Mouse (Mus musculus) forebrain, embryonic 11.5 days (tissue): Measurements from ENCODE around the gene Dcaf6. TPM values are rescaled to one million over a fixed set of nuclear protein-coding genes. Genes with fewer than 3 reads are reported as not detected.

Experiments used
- ATAC-seq: fragments of 200-750 bp; cut with Nextera tagmentation; replicated peaks from 2 replicates; pipeline ENCODE4 v1.8.0; 2017; ENCODE audit warnings: moderate TSS enrichment; ENCODE audit not compliant: low FRiP score
- DNase-seq: peaks from one replicate; pipeline ENCODE4 v3.0.0-alpha.2; 2017; ENCODE audit warnings: low spot score
- H3K27ac ChIP-seq: fragments of 300-500 bp; sonication (generic); 2 replicates; pipeline ENCODE4 v1.5.1; 2014; ENCODE audit warnings: low read depth, low read length
- H3K27me3 ChIP-seq: fragments of 300-500 bp; sonication (generic); 2 replicates; pipeline ENCODE4 v1.6.1; 2014; ENCODE audit warnings: mild to moderate bottlenecking, low read length, mixed read lengths; ENCODE audit not compliant: control insufficient read depth, insufficient read depth
- H3K36me3 ChIP-seq: fragments of 300-500 bp; sonication (generic); 2 replicates; pipeline ENCODE4 v1.6.1; 2014; ENCODE audit warnings: mild to moderate bottlenecking, low read length, moderate library complexity, mixed read lengths; ENCODE audit not compliant: control insufficient read depth, insufficient read depth
- H3K4me1 ChIP-seq: fragments of 300-500 bp; sonication (generic); replicated peaks from 2 replicates; pipeline ENCODE4 v1.6.1; 2014; ENCODE audit warnings: low read length, mixed read lengths; ENCODE audit not compliant: control insufficient read depth, insufficient read depth
- H3K4me2 ChIP-seq: fragments of 300-500 bp; sonication (generic); 2 replicates; pipeline ENCODE4 v1.6.1; 2014; ENCODE audit warnings: low read depth, mild to moderate bottlenecking, low read length, moderate library complexity, mixed read lengths; ENCODE audit not compliant: severe bottlenecking
- H3K4me3 ChIP-seq: fragments of 300-500 bp; sonication (generic); 2 replicates; pipeline ENCODE4 v1.5.1; 2014; ENCODE audit warnings: low read depth, low read length
- H3K9ac ChIP-seq: fragments of 300-500 bp; sonication (generic); 2 replicates; pipeline ENCODE4 v1.6.1; 2014; ENCODE audit warnings: low read length
- H3K9me3 ChIP-seq: fragments of 300-500 bp; sonication (generic); 2 replicates; pipeline ENCODE4 v1.6.1; 2016; ENCODE audit warnings: low read length, mixed read lengths; ENCODE audit not compliant: control insufficient read depth
- WGBS: fragments of 180-500 bp; shearing (Covaris S2); extraction: QIAGEN DNeasy Blood & Tissue Kit; methylation state at CpG from one replicate; pipeline ENCODE4 v1.1.7; 2014; 5-methylcytosine and 5-hydroxymethylcytosine counted together
- polyA plus RNA-seq: library from polyadenylated mRNA; unstranded; fragments of >200 nt; fragmentation: Nextera tagmentation; extraction: Ambion mirVana; gene quantifications from 2 replicates; pipeline ENCODE4 v1.2.1, GENCODE M21; 2014

Dcaf6 gene
- polyA plus RNA-seq, 1 experiment from 2014 or later: 7.8 TPM

- Histone ChIP-seq H3K9me3 (no peaks in the 10 kb centered on the region), H3K9ac (no peak overlapping the region), H3K27ac (no peak overlapping the region), H3K4me1 (no peaks in the 10 kb centered on the region), H3K4me3 (no peak overlapping the region), H3K4me2 (no peak overlapping the region), H3K27me3 (no peaks in the 10 kb centered on the region), H3K36me3 (no peaks in the 10 kb centered on the region)
- no peak for ATAC-seq
- WGBS: 93% methylated on average over 2 of the region's 2 CpGs
- DNase-seq: no peak
Measured at GRCm38 (mm10) chr1:165301567-165301966, 158.7 kb downstream of the Dcaf6 start.

DNA sequence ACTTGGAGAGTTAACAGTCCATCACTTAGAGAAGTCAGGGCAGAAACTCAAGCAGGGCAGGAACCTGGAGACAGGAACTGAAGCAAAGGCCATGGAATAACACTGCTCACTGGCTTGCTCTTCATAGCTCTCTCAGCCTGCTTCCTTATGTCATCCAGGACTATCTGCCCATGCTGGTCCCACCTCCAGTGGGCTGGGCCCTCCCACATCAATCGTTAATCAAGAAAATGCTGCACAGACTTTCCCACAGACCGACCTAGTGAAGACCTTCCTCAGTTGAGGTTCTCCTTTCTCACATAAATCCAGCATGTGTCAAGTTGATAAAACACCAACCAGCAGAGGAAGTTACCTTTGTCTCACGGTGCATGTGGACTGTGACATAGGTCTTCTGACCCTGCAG lies 159.2 kb downstream of the Dcaf6 start:
- H3K4me2 ChIP-seq: no peak overlapping the region
- H3K36me3 ChIP-seq: no peaks in the 10 kb centered on the region
- no peaks in the 10 kb centered on the region for H3K9me3 ChIP-seq
- H3K4me1 ChIP-seq: no peaks in the 10 kb centered on the region
- H3K27ac ChIP-seq: no peak overlapping the region
- no peak overlapping the region for H3K4me3 ChIP-seq
- no peak overlapping the region for H3K9ac ChIP-seq
- DNase-seq: no peak
- H3K27me3 ChIP-seq: no peaks in the 10 kb centered on the region
- no peak for ATAC-seq
- 92% methylated on average over 3 of the region's 3 CpGs for WGBS

- 86% methylated on average over 1 of the region's 1 CpGs for WGBS
- no peaks in the 10 kb centered on the region for H3K4me1 ChIP-seq
- no peak within 1 kb of the TSS for H3K27ac ChIP-seq
- no peak within 1 kb of the TSS for H3K9ac ChIP-seq
- no peaks in the 10 kb centered on the region for H3K36me3 ChIP-seq
- no peaks in the 10 kb centered on the region for H3K9me3 ChIP-seq
- H3K27me3 ChIP-seq: no peaks in the 10 kb centered on the region
- no peak for DNase-seq
- no peak for ATAC-seq
- no peak within 1 kb of the TSS for H3K4me2 ChIP-seq
- H3K4me3 ChIP-seq: no peak within 1 kb of the TSS
Measured at GRCm38 (mm10) chr1:165295489-165295888, 164.8 kb downstream of the Dcaf6 start, which contains the start of gene Gpr161. TSS of gene Gpr161 (plus strand) at chr1:165295789.

- WGBS: 93% methylated on average over 6 of the region's 6 CpGs
- no peaks in the 10 kb centered on the region for H3K9me3 ChIP-seq
- H3K4me3 ChIP-seq: no peak overlapping the region
- H3K9ac ChIP-seq: no peak overlapping the region
- DNase-seq: no peak
- H3K4me2 ChIP-seq: no peak overlapping the region
- no peak for ATAC-seq
- no peaks in the 10 kb centered on the region for H3K27me3 ChIP-seq
- no peaks in the 10 kb centered on the region for H3K36me3 ChIP-seq
- H3K27ac ChIP-seq: no peak overlapping the region
- H3K4me1 ChIP-seq: no peaks in the 10 kb centered on the region
Measured at GRCm38 (mm10) chr1:165291606-165292005, 168.7 kb downstream of the Dcaf6 start.

GRCm38 (mm10) chr1:165289831-165290230 lies 170.4 kb downstream of the Dcaf6 start:
- ATAC-seq: no peak

DNA sequence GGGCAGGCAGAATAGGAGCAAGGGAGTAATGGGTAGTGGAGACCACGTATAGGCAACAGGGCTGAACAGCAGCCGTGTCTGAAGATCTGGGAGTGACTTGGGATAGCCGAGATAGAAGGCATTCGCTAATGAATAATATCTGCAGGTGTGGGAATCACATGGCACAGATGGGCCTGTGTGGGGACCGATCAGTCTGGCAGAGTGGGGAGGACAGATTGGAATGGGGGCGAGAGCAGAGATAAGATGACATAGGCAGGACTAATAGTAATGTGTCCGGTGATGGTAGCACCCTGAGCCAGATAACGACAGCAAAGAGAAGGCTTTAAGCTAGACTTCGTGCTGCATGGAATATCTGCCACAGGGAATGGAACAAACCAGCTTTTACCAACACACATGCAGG lies 172.1 kb downstream of the Dcaf6 start:
- H3K4me2 ChIP-seq: no peak overlapping the region
- no peak overlapping the region for H3K27ac ChIP-seq
- H3K4me3 ChIP-seq: no peak overlapping the region
- no peaks in the 10 kb centered on the region for H3K27me3 ChIP-seq
- 89% methylated on average over 9 of the region's 9 CpGs for WGBS
- ATAC-seq (no peak), DNase-seq (no peak)
- no peaks in the 10 kb centered on the region for H3K36me3 ChIP-seq
- no peaks in the 10 kb centered on the region for H3K9me3 ChIP-seq
- H3K4me1 ChIP-seq: peaks cover 4% of the 10 kb centered on the region
- H3K9ac ChIP-seq: no peak overlapping the region

More at GRCm38 (mm10) chr1:165289831-165290230, 170.4 kb downstream of the Dcaf6 start:
- Histone ChIP-seq H3K4me3 (no peak overlapping the region), H3K27me3 (no peaks in the 10 kb centered on the region), H3K4me1 (no peaks in the 10 kb centered on the region), H3K9ac (no peak overlapping the region), H3K27ac (no peak overlapping the region), H3K36me3 (no peaks in the 10 kb centered on the region), H3K9me3 (no peaks in the 10 kb centered on the region), H3K4me2 (no peak overlapping the region)
- DNase-seq: no peak
- WGBS: 96% methylated on average over 4 of the region's 4 CpGs

DNA sequence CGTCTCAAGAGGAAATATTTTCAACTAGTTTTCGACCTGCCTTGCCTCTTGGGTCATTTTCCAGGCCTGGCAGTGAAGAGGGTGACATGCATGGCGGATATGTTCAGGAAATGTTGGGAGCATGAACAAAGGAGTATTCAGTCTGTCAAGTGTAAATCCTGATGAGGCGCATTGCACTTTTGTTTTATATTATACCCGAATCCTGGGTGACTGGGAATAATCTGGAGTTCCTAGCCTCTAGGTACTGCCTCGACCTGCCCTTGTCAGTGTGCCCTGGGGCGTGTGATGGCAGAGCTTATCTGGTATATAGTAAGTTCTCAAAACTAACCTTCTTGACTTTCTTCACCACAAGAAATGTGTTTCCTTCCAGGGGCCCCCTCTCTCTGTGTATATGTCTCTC lies 176.2 kb downstream of the Dcaf6 start:
- no peak overlapping the region for H3K4me3 ChIP-seq
- H3K4me2 ChIP-seq: 0 out of 2 replicates have a peak overlapping the region, but pooled peaks have one; percentile 15

GRCm38 (mm10) chr1:165282967-165283345 lies 177.3 kb downstream of the Dcaf6 start:
- Histone ChIP-seq H3K9ac (peak overlapping the region; percentile 79), H3K36me3 (no peaks in the 10 kb centered on the region), H3K27me3 (no peaks in the 10 kb centered on the region), H3K27ac (no peak overlapping the region), H3K4me2 (peak overlapping the region; percentile 65), H3K4me3 (peak overlapping the region; percentile 71), H3K9me3 (no peaks in the 10 kb centered on the region), H3K4me1 (peaks cover 14% of the 10 kb centered on the region)
- DNase-seq (no peak), ATAC-seq (no peak)
- WGBS: 12% methylated on average over 7 of the region's 7 CpGs

More for the DNA sequence above, 176.2 kb downstream of the Dcaf6 start:
- Histone ChIP-seq H3K36me3 (no peaks in the 10 kb centered on the region), H3K27ac (no peak overlapping the region), H3K9me3 (no peaks in the 10 kb centered on the region), H3K9ac (no peak overlapping the region), H3K27me3 (no peaks in the 10 kb centered on the region), H3K4me1 (peaks cover 14% of the 10 kb centered on the region)
- DNase-seq (no peak), ATAC-seq (no peak)
- WGBS: 68% methylated on average over 7 of the region's 7 CpGs

DNA sequence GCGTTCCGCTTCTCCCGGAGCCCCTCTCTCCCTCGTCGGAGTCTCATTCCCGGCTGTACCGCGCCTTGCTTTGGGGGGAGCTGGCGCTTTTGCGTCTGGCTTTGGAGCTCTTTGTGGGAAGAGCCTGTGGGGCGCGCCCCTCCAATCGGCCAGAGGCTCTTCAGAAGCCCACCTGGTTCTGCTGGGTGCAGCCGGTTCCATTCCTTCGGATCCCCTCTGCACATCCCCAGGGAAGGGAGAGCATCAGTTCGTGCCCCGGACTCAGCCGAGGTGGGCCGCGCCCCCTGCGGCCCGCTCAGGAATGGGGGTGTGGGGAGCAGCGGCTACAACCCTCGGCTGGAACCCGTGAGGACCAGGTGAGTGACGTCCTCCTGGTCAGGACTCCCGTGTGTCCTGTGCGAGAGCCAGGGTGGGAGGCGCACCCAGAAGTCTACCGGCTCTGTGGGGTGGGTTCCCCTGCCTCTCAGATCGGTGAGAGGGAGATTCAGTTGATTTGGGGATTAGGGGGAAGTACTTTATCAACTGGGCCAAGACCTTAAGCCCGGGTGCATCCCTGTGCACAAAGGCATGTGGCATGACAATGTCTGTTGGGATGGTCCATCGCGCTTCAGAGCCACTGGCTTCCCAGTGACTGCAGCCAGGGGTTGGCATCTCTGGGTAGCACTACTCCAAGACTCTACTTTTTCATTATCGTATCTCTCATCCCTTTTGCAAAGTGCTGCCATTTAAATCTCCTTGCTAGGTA lies 177.9 kb downstream of the Dcaf6 start:
- peak overlapping the region; percentile 87; the same call in 1 of the 2 replicates for H3K27ac ChIP-seq
- H3K36me3 ChIP-seq: no peaks in the 10 kb centered on the region
- peak overlapping the region; percentile 71 for H3K4me3 ChIP-seq
- no peak for DNase-seq
- H3K9ac ChIP-seq: peak overlapping the region; percentile 79
- H3K4me1 ChIP-seq: peaks cover 14% of the 10 kb centered on the region
- under 1% methylated on average over 33 of the region's 35 CpGs for WGBS
- no peaks in the 10 kb centered on the region for H3K27me3 ChIP-seq
- H3K9me3 ChIP-seq: no peaks in the 10 kb centered on the region
- ATAC-seq: peak; percentile 63
- H3K4me2 ChIP-seq: peak overlapping the region; percentile 65
